Mouse (Mus musculus) heart, postnatal 0 days (tissue): ENCODE results near the gene Zfand3. TPM values are rescaled to one million over a fixed set of nuclear protein-coding genes. Genes with fewer than 3 reads are reported as not detected.

Experiments
- ATAC-seq: fragments of 200-750 bp; cut with Nextera tagmentation; 2 replicates; pipeline ENCODE4 v1.8.0; 2017; ENCODE audit warnings: low read depth, moderate number of reproducible peaks, moderate library complexity; ENCODE audit not compliant: insufficient read depth
- DNase-seq: peaks from one replicate; pipeline ENCODE4 v3.0.0-alpha.2; 2016; ENCODE audit warnings: low spot score
- H3K27ac ChIP-seq: fragments of 300-500 bp; sonication (generic); 2 replicates; pipeline ENCODE4 v1.5.1; 2014; ENCODE audit warnings: low read depth, mild to moderate bottlenecking
- H3K27me3 ChIP-seq: fragments of 300-500 bp; sonication (generic); 2 replicates; pipeline ENCODE4 v1.6.1; 2014; ENCODE audit warnings: low read length, mixed read lengths; ENCODE audit not compliant: control insufficient read depth, insufficient read depth
- H3K36me3 ChIP-seq: fragments of 300-500 bp; sonication (generic); replicated peaks from 2 replicates; pipeline ENCODE4 v1.6.1; 2014; ENCODE audit warnings: low read length, mixed read lengths; ENCODE audit not compliant: control insufficient read depth, insufficient read depth
- H3K4me1 ChIP-seq: fragments of 300-500 bp; sonication (generic); 2 replicates; pipeline ENCODE4 v1.6.1; 2014; ENCODE audit warnings: antibody characterized with exemption; ENCODE audit not compliant: control insufficient read depth, insufficient read depth
- H3K4me2 ChIP-seq: fragments of 300-500 bp; sonication (generic); 2 replicates; pipeline ENCODE4 v1.6.1; 2014; ENCODE audit warnings: low read depth, mild to moderate bottlenecking, low read length, moderate library complexity
- H3K4me3 ChIP-seq: fragments of 300-500 bp; sonication (generic); 2 replicates; pipeline ENCODE4 v1.5.1; 2014; ENCODE audit warnings: low read depth, low read length
- H3K9ac ChIP-seq: fragments of 300-500 bp; sonication (generic); replicated peaks from 2 replicates; pipeline ENCODE4 v1.6.1; 2014; ENCODE audit warnings: low read depth, low read length, mixed read lengths
- H3K9me3 ChIP-seq: fragments of 300-500 bp; sonication (generic); replicated peaks from 2 replicates; pipeline ENCODE4 v1.6.1; 2016; ENCODE audit warnings: low read length; ENCODE audit not compliant: control insufficient read depth
- CTCF ChIP-seq: IDR thresholded peaks from 2 replicates; pipeline ENCODE4 v1.5.1; 2016; ENCODE audit warnings: antibody characterized with exemption, control low read depth, low read depth
- EP300 ChIP-seq: IDR thresholded peaks from 2 replicates; pipeline ENCODE4 v1.6.1; 2016; ENCODE audit warnings: antibody characterized with exemption, low read depth
- WGBS: fragments of 180-500 bp; shearing (Covaris S2); extraction: QIAGEN DNeasy Blood & Tissue Kit; methylation state at CpG from one replicate; pipeline ENCODE4 v1.1.7; 2014; 5-methylcytosine and 5-hydroxymethylcytosine counted together
- polyA plus RNA-seq: library from polyadenylated mRNA; unstranded; fragments of >200 nt; fragmentation: Nextera tagmentation; extraction: Ambion mirVana; gene quantifications from 2 replicates; pipeline ENCODE4 v1.2.1, GENCODE M21; 2015
- total RNA-seq: library from RNA; depleted of rRNA; stranded (reverse); fragments of >200 nt; gene quantifications from 2 replicates; pipeline ENCODE4 v1.2.3, GENCODE M21; 2014; ENCODE audit warnings: low replicate concordance

Zfand3 gene
- total and polyA plus RNA-seq, 2 experiments from 2014 or later, result 49.0 to 131 TPM

GRCm38 (mm10) chr17:30097677-30098076 is 93.1 kb downstream of the Zfand3 start:
- peaks cover 10% of the 10 kb centered on the region; the same call in 1 of the 2 replicates for H3K36me3 ChIP-seq
- DNase-seq (no peak), ATAC-seq (no peak)
- no peaks in the 10 kb centered on the region for H3K9me3 ChIP-seq
- 44% methylated on average over 4 of the region's 4 CpGs for WGBS
- no peaks in the 10 kb centered on the region for H3K27me3 ChIP-seq
- no peak overlapping the region for H3K4me2 ChIP-seq
- peaks cover 32% of the 10 kb centered on the region for H3K4me1 ChIP-seq
- TF ChIP-seq CTCF (no peak), EP300 (no peak)
- no peak overlapping the region for H3K9ac ChIP-seq
- no peak overlapping the region for H3K4me3 ChIP-seq
- H3K27ac ChIP-seq, result 0 out of 2 replicates have a peak overlapping the region, but pooled peaks have one; percentile 38

- no peak overlapping the region for H3K4me3 ChIP-seq
- no peak for ATAC-seq
- TF ChIP-seq CTCF, result no peak
- TF ChIP-seq EP300, result no peak
- peaks cover 6% of the 10 kb centered on the region; the same call in 1 of the 2 replicates for H3K36me3 ChIP-seq
- H3K4me2 ChIP-seq, result no peak overlapping the region
- peaks cover 27% of the 10 kb centered on the region for H3K4me1 ChIP-seq
- H3K27ac ChIP-seq, result peak overlapping the region; percentile 20; the same call in 1 of the 2 replicates
- WGBS, result 58% methylated on average over 2 of the region's 2 CpGs
- no peak for DNase-seq
- H3K27me3 ChIP-seq, result no peaks in the 10 kb centered on the region
- H3K9ac ChIP-seq, result 0 out of 2 replicates have a peak overlapping the region, but pooled peaks have one; percentile 17
- H3K9me3 ChIP-seq, result no peaks in the 10 kb centered on the region
Measured at GRCm38 (mm10) chr17:30099670-30100069, 95.1 kb downstream of the Zfand3 start.

- Histone ChIP-seq H3K9me3 (no peaks in the 10 kb centered on the region), H3K9ac (no peak overlapping the region), H3K4me2 (no peak overlapping the region), H3K36me3 (no peaks in the 10 kb centered on the region), H3K4me1 (peaks cover 27% of the 10 kb centered on the region), H3K4me3 (no peak overlapping the region), H3K27ac (peak overlapping the region; percentile 64), H3K27me3 (no peaks in the 10 kb centered on the region)
- no peak for DNase-seq
- TF ChIP-seq CTCF (no peak), EP300 (no peak)
- ATAC-seq, result no peak
Measured at GRCm38 (mm10) chr17:30101801-30102200, 97.3 kb downstream of the Zfand3 start.

GRCm38 (mm10) chr17:30103005-30103404 is 98.5 kb downstream of the Zfand3 start:
- H3K36me3 ChIP-seq, result no peaks in the 10 kb centered on the region
- H3K4me2 ChIP-seq, result no peak overlapping the region
- H3K9ac ChIP-seq, result no peak overlapping the region
- H3K27me3 ChIP-seq, result no peaks in the 10 kb centered on the region
- no peak overlapping the region for H3K4me3 ChIP-seq
- H3K4me1 ChIP-seq, result peaks cover 22% of the 10 kb centered on the region
- H3K9me3 ChIP-seq, result no peaks in the 10 kb centered on the region
- H3K27ac ChIP-seq, result no peak overlapping the region
- WGBS, result 95% methylated on average over 5 of the region's 5 CpGs
- ATAC-seq (no peak), DNase-seq (no peak)
- TF ChIP-seq EP300 (no peak), CTCF (no peak)

- no peaks in the 10 kb centered on the region for H3K9me3 ChIP-seq
- no peak overlapping the region for H3K4me2 ChIP-seq
- H3K4me3 ChIP-seq, result no peak overlapping the region
- peaks cover 20% of the 10 kb centered on the region for H3K4me1 ChIP-seq
- DNase-seq, result no peak
- no peaks in the 10 kb centered on the region for H3K36me3 ChIP-seq
- no peaks in the 10 kb centered on the region for H3K27me3 ChIP-seq
- H3K27ac ChIP-seq, result no peak overlapping the region
- WGBS, result 77% methylated on average over 4 of the region's 4 CpGs
- no peak overlapping the region for H3K9ac ChIP-seq
- no peak for ATAC-seq
- no peak for TF ChIP-seq EP300
- TF ChIP-seq CTCF, result no peak
Measured at GRCm38 (mm10) chr17:30103641-30104165, 99.2 kb downstream of the Zfand3 start.

- DNase-seq, result peak; percentile 65
- H3K27me3 ChIP-seq, result no peaks in the 10 kb centered on the region
- TF ChIP-seq EP300 (no peak), CTCF (peak; percentile 75)
- no peak overlapping the region for H3K27ac ChIP-seq
- no peaks in the 10 kb centered on the region for H3K36me3 ChIP-seq
- H3K9me3 ChIP-seq, result no peaks in the 10 kb centered on the region
- no peak overlapping the region for H3K4me3 ChIP-seq
- no peak overlapping the region for H3K9ac ChIP-seq
- no peak for ATAC-seq
- H3K4me2 ChIP-seq, result no peak overlapping the region
- peaks cover 11% of the 10 kb centered on the region; the same call in 1 of the 2 replicates for H3K4me1 ChIP-seq
- WGBS, result 77% methylated on average over 3 of the region's 3 CpGs
Measured at GRCm38 (mm10) chr17:30105369-30105768, 100.8 kb downstream of the Zfand3 start.
